ENCODE assay signal across 15 mouse cellular contexts in the genomic region with DNA sequence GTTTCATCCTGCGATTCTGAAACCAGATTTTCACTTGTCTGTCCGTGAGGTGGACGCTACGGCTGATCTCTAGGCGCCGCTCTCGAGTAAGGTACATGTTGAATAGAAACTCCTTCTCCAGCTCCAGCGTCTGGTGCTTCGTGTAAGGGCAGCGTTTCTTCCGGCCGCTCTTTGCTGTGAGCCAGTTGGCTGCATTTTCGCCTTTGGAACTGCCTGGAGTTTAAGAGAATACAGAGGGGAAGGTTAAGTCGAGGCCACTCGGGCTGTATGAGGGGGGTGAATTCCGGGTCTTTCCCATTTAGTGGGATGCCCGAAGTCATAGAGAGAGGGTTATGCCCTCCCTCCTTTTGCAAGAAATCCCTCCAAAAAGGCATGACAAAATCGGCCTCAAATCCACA. TPM values are rescaled to one million over a fixed set of nuclear protein-coding genes. Genes with fewer than 3 reads are reported as not detected.
DNase-seq lines count a peak whose midpoint lies in the region; ATAC-seq and TF ChIP-seq lines count a peak whose summit lies in the region.
"Had no signal": no experiment of that assay in that cellular context is flagged by ENCODE, and none has a peak within 500 bp of the region (broad histone marks: within the 10 kb centered on the region; RNA-seq: fewer than 3 reads in every experiment).

No protein-coding gene starts in this region.

- ATAC-seq in midbrain, embryonic 13.5 days, result no peak
- ATAC-seq in inflammation-experienced regulatory T-cells, adult 6 months, result no peak
- ATAC-seq: forebrain, postnatal 0 days had no signal

- H3K9me3 ChIP-seq in midbrain, embryonic 13.5 days, result no peaks in the 10 kb centered on the region

- 2% methylated on average over 18 of the region's 18 CpGs for WGBS in heart, adult 2 months
- WGBS in midbrain, embryonic 13.5 days, result under 1% methylated on average over 18 of the region's 18 CpGs

- no peak for TF ChIP-seq POLR2A in heart, adult 2 months (IDR thresholded peaks at IDR 0.05; ENCODE audit: insufficient read depth, low read depth, low read length)

- TF ChIP-seq CTCF in heart, adult 2 months (IDR thresholded peaks at IDR 0.05), result no peak

- peaks cover 54% of the 10 kb centered on the region for H3K27me3 ChIP-seq in heart, adult 2 months (ENCODE audit: control insufficient read depth, insufficient read depth, low read length)
- H3K27me3 ChIP-seq in midbrain, embryonic 13.5 days, result peaks cover 97% of the 10 kb centered on the region
- H3K27me3 ChIP-seq: CH12.LX had no signal

- H3K79me2 ChIP-seq in heart, adult 2 months (replicated peaks; ENCODE audit: control insufficient read depth, insufficient read depth, low read length), result no peaks in the 10 kb centered on the region

- no peaks in the 10 kb centered on the region; the same call in 1 of the 2 replicates for H3K4me1 ChIP-seq in heart, adult 2 months (ENCODE audit: control insufficient read depth, insufficient read depth, low read length)
- no peaks in the 10 kb centered on the region for H3K4me1 ChIP-seq in midbrain, embryonic 13.5 days (replicated peaks)

- TF ChIP-seq EP300 in heart, adult 2 months (IDR thresholded peaks at IDR 0.05; ENCODE audit: insufficient read depth, low read depth, low read length), result no peak

- H3K9ac ChIP-seq in heart, adult 2 months (ENCODE audit: low read depth, low read length), result no peak overlapping the region
- H3K9ac ChIP-seq in midbrain, embryonic 13.5 days (replicated peaks), result no peak overlapping the region
- H3K9ac ChIP-seq: forebrain, postnatal 0 days had no signal

- no peaks in the 10 kb centered on the region for H3K36me3 ChIP-seq in heart, adult 2 months (ENCODE audit: control insufficient read depth, insufficient read depth, low read length)
- H3K36me3 ChIP-seq in midbrain, embryonic 13.5 days, result no peaks in the 10 kb centered on the region

- H3K4me3 ChIP-seq in heart, adult 2 months, result no peak overlapping the region
- no peak overlapping the region for H3K4me3 ChIP-seq in midbrain, embryonic 13.5 days (replicated peaks)

- peak; percentile 11 to 40 for DNase-seq in heart, adult 2 months
- DNase-seq in heart, postnatal 36 days, result no peak
- DNase-seq in thymus, postnatal 25 days, result peak; percentile 18
- DNase-seq in thymus, adult 18-20 months, result no peak
- peak; percentile 77 for DNase-seq in kidney, postnatal 10 days
- peak; percentile 13 for DNase-seq in urinary bladder, postnatal 10 days (ENCODE audit: low spot score)
- DNase-seq: cerebellum, adult 11-12 months; forebrain, postnatal 0 days had no signal

- no peak overlapping the region for H3K27ac ChIP-seq in heart, adult 2 months
- H3K27ac ChIP-seq in midbrain, embryonic 13.5 days, result no peak overlapping the region

- H3K4me2 ChIP-seq in midbrain, embryonic 13.5 days (replicated peaks), result no peak overlapping the region

- intact Hi-C loops in heart, adult 2 months (cut with DNase I), result no loop called here
- intact Hi-C loops in heart, postnatal 36 days (cut with DNase I), result loop anchor here (5.0 kb wide), 1 partner anchor 1055 kb away; no protein-coding TSS in a partner anchor

RNA-seq across cellular contexts. Expression of a gene that starts 1.7 kb away (rescaled TPM):
- total RNA-seq in heart, adult 2 months (2021), result not detected
- polyA plus RNA-seq in heart, adult 2 months (2012; rRNA removed), result 0.04 and 0.06 TPM in 2 replicates
- not detected for total RNA-seq in heart, postnatal 36 days (2021)
- polyA plus RNA-seq in midbrain, embryonic 13.5 days (2015; fragmentation: Nextera tagmentation; extraction: Ambion mirVana), result not detected in 2 replicates
- under 1 TPM in 2 of 3 experiments, not detected in 1; 0.13 to 0.32 TPM for polyA plus RNA-seq in inflammation-experienced regulatory T-cells, adult 6 months (2017; shearing (Covaris generic))
- total RNA-seq: forebrain, postnatal 0 days; left cerebral cortex, adult 18-20 months; neutrophil, adult 5-6 weeks had no signal
- polyA plus RNA-seq: forebrain, postnatal 0 days had no signal

RNA-seq across cellular contexts. Expression of a gene that starts 8.1 kb away (rescaled TPM):
- total RNA-seq in heart, adult 2 months (2021), result not detected
- not detected in 2 replicates for polyA plus RNA-seq in heart, adult 2 months (2012; rRNA removed)
- total RNA-seq in heart, postnatal 36 days (2021), result not detected
- 0.30 TPM in 1 of 2 replicates, not detected in the other for polyA plus RNA-seq in midbrain, embryonic 13.5 days (2015; fragmentation: Nextera tagmentation; extraction: Ambion mirVana)
- polyA plus RNA-seq in inflammation-experienced regulatory T-cells, adult 6 months (2017; shearing (Covaris generic)), result not detected
- total RNA-seq: forebrain, postnatal 0 days; left cerebral cortex, adult 18-20 months; neutrophil, adult 5-6 weeks had no signal
- polyA plus RNA-seq: forebrain, postnatal 0 days had no signal

RNA-seq across cellular contexts. Expression of a gene that starts 10.9 kb away (rescaled TPM):
- under 1 TPM; 0.25 to 0.50 TPM for total RNA-seq in heart, adult 2 months (2021)
- 0.26 and 0.31 TPM in 2 replicates for polyA plus RNA-seq in heart, adult 2 months (2012; rRNA removed)
- under 1 TPM; 0.24 to 0.47 TPM for total RNA-seq in heart, postnatal 36 days (2021)
- not detected in 2 replicates for polyA plus RNA-seq in midbrain, embryonic 13.5 days (2015; fragmentation: Nextera tagmentation; extraction: Ambion mirVana)
- not detected for polyA plus RNA-seq in inflammation-experienced regulatory T-cells, adult 6 months (2017; shearing (Covaris generic))
- total RNA-seq: forebrain, postnatal 0 days; left cerebral cortex, adult 18-20 months; neutrophil, adult 5-6 weeks had no signal
- polyA plus RNA-seq: forebrain, postnatal 0 days had no signal

RNA-seq across cellular contexts. Expression of a gene that starts 13.0 kb away (rescaled TPM):
- not detected for total RNA-seq in heart, adult 2 months (2021)
- not detected in 2 replicates for polyA plus RNA-seq in heart, adult 2 months (2012; rRNA removed)
- not detected for total RNA-seq in heart, postnatal 36 days (2021)
- polyA plus RNA-seq in midbrain, embryonic 13.5 days (2015; fragmentation: Nextera tagmentation; extraction: Ambion mirVana), result not detected in 2 replicates
- not detected for polyA plus RNA-seq in inflammation-experienced regulatory T-cells, adult 6 months (2017; shearing (Covaris generic))
- total RNA-seq: CH12.LX; forebrain, postnatal 0 days; hematopoietic stem cell, adult 5-6 weeks; left cerebral cortex, adult 18-20 months; neutrophil, adult 5-6 weeks had no signal
- polyA plus RNA-seq: forebrain, postnatal 0 days; stomach, embryonic 16.5 days had no signal

RNA-seq across cellular contexts. Expression of a gene that starts 19.4 kb away (rescaled TPM):
- total RNA-seq in heart, adult 2 months (2021), result not detected
- not detected in 2 replicates for polyA plus RNA-seq in heart, adult 2 months (2012; rRNA removed)
- total RNA-seq in heart, postnatal 36 days (2021), result not detected
- not detected in 2 replicates for polyA plus RNA-seq in midbrain, embryonic 13.5 days (2015; fragmentation: Nextera tagmentation; extraction: Ambion mirVana)
- polyA plus RNA-seq in inflammation-experienced regulatory T-cells, adult 6 months (2017; shearing (Covaris generic)), result not detected
- total RNA-seq: CH12.LX; forebrain, postnatal 0 days; hematopoietic stem cell, adult 5-6 weeks; left cerebral cortex, adult 18-20 months; neutrophil, adult 5-6 weeks had no signal
- polyA plus RNA-seq: forebrain, postnatal 0 days; stomach, embryonic 16.5 days had no signal

Comparison
In these comparisons a context has a peak if more than half of its experiments do, and no peak if none do; other contexts are left out.
1. DNase-seq: peak in heart, adult 2 months (2 of 2), thymus, postnatal 25 days (single experiment), kidney, postnatal 10 days (single experiment) and urinary bladder, postnatal 10 days (single experiment); none in heart, postnatal 36 days (0 of 2) and thymus, adult 18-20 months (0 of 2).